Mouse (Mus musculus): ENCODE results near the gene Otub2. TPM values are rescaled to one million over a fixed set of nuclear protein-coding genes. Genes with fewer than 3 reads are reported as not detected.

Gene Otub2
- 10 to 100 TPM; 11.2 to 15.5 TPM for total RNA-seq (2021)
- long read RNA-seq, experiment 1, partial matches to known transcripts: 1 of 24 reads
- long read RNA-seq, experiment 1, other reads (novel, unspliced or antisense): 22 of 24 reads
- long read RNA-seq, experiment 2, partial matches to known transcripts: 1 of 13 reads
- long read RNA-seq, experiment 2, other reads (novel, unspliced or antisense): 11 of 13 reads

GRCm38 (mm10) chr12:103388505-103389347 is at the start of gene Otub2:
Gene Otub2, plus strand, starts transcription at chr12:103388682.
- peak; percentile 98 for DNase-seq (ENCODE audit: low spot score)

DNA sequence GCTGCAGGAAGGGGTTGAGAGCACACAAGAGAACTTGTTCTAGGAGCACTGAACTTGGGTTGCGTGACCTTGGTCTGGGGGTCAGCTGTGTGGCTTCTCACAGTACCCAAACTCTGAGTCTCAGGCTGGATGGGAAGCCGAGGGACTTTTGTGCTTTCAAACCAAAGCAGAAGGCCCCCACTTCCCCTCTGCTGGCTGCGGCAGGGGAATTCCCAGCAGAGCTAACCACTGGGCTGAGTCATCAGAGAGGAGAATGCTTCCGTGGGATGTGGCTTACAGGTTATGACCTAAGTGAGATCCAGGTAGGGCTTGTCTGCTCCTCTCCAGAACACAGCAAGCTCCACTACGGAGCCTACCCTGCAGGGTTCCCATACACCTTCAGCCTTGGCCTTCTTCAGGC is 47.3 kb upstream of the Otub2 start:
- DNase-seq (ENCODE audit: low spot score): no peak

DNA sequence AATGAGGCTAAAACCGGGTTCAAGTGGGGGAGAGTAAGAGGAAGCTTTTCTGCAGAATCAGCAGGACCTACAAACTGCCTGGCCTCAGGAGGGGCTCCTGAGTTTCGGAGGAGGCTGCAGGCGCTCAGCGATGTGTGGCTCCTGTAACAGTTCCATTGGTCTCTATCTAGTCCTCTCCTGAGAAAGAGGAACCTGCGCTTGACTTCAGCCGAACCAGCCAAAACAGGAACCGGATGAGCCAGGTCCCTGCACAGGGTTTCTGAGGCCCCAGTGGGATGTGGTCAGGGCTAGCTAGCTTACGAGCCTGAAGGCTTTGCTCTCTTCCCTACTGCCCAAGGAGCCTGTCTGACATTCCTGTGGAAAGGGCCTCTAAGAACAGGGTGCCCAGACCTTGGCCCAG is 45.0 kb upstream of the Otub2 start:
- DNase-seq (ENCODE audit: low spot score): no peak

DNA sequence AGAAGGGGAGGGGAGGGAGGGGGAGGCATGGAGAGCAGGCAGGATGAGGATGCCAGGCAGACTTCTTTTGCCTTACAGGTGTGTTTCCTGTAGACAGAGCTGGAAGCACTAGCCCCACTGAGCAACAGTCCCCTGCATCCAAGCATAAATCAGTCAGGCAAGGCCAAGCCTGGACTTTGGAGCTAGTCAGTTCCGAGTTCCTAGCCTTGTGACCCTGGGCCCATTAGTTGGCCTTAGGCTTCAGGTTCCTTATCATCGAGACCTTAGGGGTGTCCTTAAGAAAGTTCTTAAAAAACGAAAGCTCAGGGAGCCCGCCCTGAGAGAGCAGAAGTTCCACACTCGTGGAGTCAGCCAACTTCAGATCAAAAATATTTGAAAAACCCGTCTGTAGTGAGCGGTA is 43.5 kb upstream of the Otub2 start:
- DNase-seq (ENCODE audit: low spot score): no peak

GRCm38 (mm10) chr12:103346945-103347344 is 41.5 kb upstream of the Otub2 start:
- DNase-seq (ENCODE audit: low spot score): no peak

GRCm38 (mm10) chr12:103347406-103347805 is 41.1 kb upstream of the Otub2 start:
- no peak for DNase-seq (ENCODE audit: low spot score)

- DNase-seq (ENCODE audit: low spot score): peak; percentile 85
Observed at GRCm38 (mm10) chr12:103348506-103348905, 40.0 kb upstream of the Otub2 start.

DNA sequence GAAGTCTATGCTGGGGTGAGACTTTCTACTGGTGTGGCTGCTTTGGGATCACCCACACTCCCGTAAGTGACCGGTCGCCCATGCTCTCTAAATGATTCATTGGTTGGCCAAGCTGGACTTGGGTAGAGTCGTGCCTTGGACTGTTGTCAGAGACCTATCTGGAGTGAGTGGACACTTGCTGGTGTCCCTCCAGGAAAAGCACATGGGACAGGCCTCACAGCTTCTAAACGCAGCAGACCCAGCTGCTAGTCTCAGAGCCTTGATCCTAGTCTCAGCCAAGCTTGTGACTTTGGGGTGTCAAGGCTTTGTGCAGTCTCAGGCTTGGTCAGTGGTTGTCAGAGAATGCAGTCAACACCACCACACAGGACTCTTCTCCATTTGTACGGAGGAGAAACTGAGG is 35.7 kb upstream of the Otub2 start:
- peak; percentile 72 for DNase-seq (ENCODE audit: low spot score)

DNA sequence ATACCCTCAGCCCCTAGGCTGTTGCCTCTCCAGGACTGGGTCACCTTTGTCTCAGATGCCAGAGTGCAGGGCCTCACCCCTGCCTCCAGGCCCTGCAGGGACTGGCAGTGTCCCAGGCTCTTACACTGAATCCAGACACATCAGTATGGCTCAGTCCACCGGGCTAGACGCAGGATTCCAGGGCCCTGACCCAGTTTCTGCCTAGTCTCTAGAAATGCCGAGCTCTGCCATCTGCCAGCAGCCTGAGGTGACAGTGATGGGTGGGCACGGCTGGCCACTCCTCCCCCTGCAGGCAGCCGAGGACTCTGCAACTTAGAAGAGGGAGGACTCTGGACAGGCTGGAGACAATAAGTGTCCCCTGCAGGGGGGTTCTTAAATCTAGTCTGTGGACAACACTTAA is 34.9 kb upstream of the Otub2 start:
- DNase-seq (ENCODE audit: low spot score): peak; percentile 88

GRCm38 (mm10) chr12:103355746-103356414 is 32.6 kb upstream of the Otub2 start, which contains the start of gene Asb2:
Gene Asb2, minus strand, starts transcription at chr12:103356001.
- DNase-seq (ENCODE audit: low spot score): peak; percentile 86

GRCm38 (mm10) chr12:103356415-103356748 is 32.1 kb upstream of the Otub2 start:
- no peak for DNase-seq (ENCODE audit: low spot score)

- peak; percentile 91 for DNase-seq (ENCODE audit: low spot score)
Observed at GRCm38 (mm10) chr12:103358216-103358615, 30.3 kb upstream of the Otub2 start.

- peak; percentile 84 for DNase-seq (ENCODE audit: low spot score)
Observed at GRCm38 (mm10) chr12:103358951-103359801, 29.3 kb upstream of the Otub2 start.

GRCm38 (mm10) chr12:103360812-103361211 is 27.7 kb upstream of the Otub2 start:
- peak; percentile 64 for DNase-seq (ENCODE audit: low spot score)

DNA sequence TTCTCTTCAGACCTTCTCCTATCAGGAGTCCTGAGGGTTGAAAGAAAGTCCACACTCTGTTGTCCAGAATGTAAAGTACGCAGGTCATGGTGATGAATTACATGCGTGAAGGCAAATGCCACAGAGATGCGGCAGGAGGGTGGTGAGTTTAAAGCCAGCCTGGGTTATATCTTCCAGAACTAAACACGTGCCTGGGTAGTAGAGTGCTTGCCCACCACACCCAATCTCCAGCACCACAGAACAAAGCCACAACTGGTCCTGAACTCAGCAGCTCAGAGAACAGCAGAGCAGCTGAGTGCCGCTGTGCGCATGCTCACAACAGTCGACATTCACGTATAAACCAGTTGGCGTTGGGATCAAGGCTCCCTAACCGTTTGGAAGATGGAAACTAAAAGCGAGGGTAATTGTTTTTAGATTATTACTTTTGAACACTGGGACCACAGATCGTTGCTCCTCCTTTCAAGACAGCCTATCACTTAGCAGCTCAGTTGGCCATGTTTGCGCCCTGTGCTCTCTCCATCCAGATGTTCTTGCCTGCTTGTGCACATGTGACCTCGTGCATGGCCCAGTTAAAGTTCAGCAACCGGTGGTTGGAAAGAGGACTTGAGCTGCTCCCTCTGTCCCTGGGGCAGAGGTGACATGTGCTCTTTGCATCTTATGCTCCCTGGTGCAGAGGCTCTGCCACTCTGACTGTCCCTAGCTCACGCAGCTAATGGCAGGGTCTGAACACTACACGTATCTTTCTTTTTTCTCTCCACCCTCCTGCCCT is 26.8 kb upstream of the Otub2 start:
- peak; percentile 62 for DNase-seq (ENCODE audit: low spot score)

- peak; percentile 84 for DNase-seq (ENCODE audit: low spot score)
Observed at GRCm38 (mm10) chr12:103362336-103362735, 26.1 kb upstream of the Otub2 start.

DNA sequence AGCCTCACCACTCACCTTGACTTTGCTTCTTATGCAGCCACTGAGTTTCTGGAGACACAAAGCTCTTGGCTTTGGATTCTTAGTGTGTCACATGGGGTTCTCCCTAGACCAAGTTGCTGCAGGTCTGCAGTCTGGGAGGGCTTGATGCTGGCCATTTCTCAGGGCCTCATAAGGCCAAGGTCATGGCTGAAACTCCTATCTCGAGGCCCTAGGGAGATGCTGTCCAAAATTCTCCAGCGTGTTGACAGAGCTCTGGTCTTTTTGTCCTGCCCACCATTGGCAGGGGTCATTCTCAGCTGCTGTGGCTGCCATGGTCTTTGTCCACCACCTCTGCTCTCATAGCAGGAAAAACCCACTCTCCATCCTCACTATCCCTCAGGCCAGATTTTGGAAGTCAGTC is 21.3 kb upstream of the Otub2 start:
- DNase-seq (ENCODE audit: low spot score): no peak

- peak; percentile 80 for DNase-seq (ENCODE audit: low spot score)
Observed at GRCm38 (mm10) chr12:103367620-103368325, 20.7 kb upstream of the Otub2 start.

DNA sequence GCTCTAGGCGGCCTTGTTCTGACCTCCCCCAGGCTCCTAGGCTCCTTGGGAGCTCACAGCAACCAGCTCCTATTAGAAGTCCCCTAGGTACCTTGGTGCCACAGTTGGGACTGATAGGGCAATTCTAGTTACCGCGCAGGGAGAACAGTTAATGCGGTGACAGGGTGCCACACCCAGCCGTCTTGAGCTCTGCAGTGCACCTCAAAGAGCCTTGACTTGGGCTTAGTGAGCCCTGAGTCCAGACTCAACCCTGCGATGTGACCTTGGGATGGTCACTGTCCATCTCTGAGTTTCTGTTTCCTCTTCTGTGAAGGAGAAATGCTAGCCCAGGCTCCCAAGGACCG is 20.2 kb upstream of the Otub2 start:
- DNase-seq (ENCODE audit: low spot score): no peak

DNA sequence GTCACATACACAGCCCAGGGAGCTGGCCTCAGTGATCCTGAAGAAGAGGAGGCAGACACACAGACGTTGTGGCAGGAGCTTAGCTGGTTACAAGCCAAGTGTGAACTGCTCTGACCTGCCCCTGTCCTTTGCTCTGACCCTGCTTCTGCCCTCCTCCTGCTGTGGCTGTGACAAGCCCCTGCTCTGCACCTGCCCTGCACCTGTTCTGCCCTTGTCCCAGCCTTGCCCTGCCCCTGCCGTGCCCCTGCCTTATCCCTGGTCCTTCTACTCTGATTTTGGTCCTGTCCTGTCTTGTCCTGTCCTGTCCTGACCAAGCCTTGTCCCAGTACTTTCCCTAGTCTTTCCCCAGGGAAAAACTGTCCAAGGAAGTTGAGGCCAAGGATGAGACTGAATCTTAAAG is 19.7 kb upstream of the Otub2 start:
- no peak for DNase-seq (ENCODE audit: low spot score)
